Mouse (Mus musculus) T-cell, adult 66 days (primary cell): Measurements from ENCODE around the gene Tsr2. TPM values are rescaled to one million over a fixed set of nuclear protein-coding genes. Genes with fewer than 3 reads are reported as not detected.

Source experiments
- total RNA-seq, 2 experiments: library from RNA; stranded (reverse); gene quantifications; 3 replicates in 1 of 2; 4 replicates in 1 of 2; pipeline ENCODE4 v1.2.4; 2023

Gene Tsr2
- total RNA-seq = 10 to 100 TPM; 43.5 to 50.9 TPM

GRCm38 (mm10) chrX:151096171-151097058, at the start of gene Tsr2:
TSS of gene Tsr2 (minus strand) at chrX:151096543.

GRCm38 (mm10) chrX:151045850-151046249, 50.5 kb downstream of the Tsr2 start, which contains the start of gene Fgd1:
TSS of gene Fgd1 (plus strand) at chrX:151046150.

Other genes with a start within 250 kb of the Tsr2 start
- gene Gnl3l, start 79.2 kb downstream of the Tsr2 start, total RNA-seq = 10 to 100 TPM; 51.0 to 56.4 TPM
- not detected for gene Fgd1, start 50.4 kb downstream of the Tsr2 start, total RNA-seq
- under 1 TPM in 1 of 2 experiments, not detected in 1; 0.20 TPM for gene Wnk3, start 101.5 kb upstream of the Tsr2 start, total RNA-seq
- 1 to 10 TPM; 8.2 to 9.3 TPM for gene Fam120c, start 247.6 kb upstream of the Tsr2 start, total RNA-seq